Mouse (Mus musculus) thymus, postnatal 0 days (tissue): ENCODE data around the gene Chrnd. TPM values are rescaled to one million over a fixed set of nuclear protein-coding genes. Genes with fewer than 3 reads are reported as not detected.

ENCODE experiments used
- DNase-seq: peaks from one replicate; pipeline ENCODE4 v3.0.0-alpha.2; 2015; ENCODE audit warnings: low spot score
- polyA plus RNA-seq: library from polyadenylated mRNA; unstranded; fragments of >200 nt; fragmentation: Nextera tagmentation; extraction: Ambion mirVana; gene quantifications from 2 replicates; pipeline ENCODE4 v1.2.1, GENCODE M21; 2015

Gene Chrnd
- polyA plus RNA-seq, 1 experiment from 2014 or later, result 0.14 TPM

GRCm38 (mm10) chr1:87226409-87227159, 36.2 kb downstream of the Chrnd start:
- DNase-seq, result no peak

- no peak for DNase-seq
Observed at GRCm38 (mm10) chr1:87227160-87227550, 36.7 kb downstream of the Chrnd start.

DNA sequence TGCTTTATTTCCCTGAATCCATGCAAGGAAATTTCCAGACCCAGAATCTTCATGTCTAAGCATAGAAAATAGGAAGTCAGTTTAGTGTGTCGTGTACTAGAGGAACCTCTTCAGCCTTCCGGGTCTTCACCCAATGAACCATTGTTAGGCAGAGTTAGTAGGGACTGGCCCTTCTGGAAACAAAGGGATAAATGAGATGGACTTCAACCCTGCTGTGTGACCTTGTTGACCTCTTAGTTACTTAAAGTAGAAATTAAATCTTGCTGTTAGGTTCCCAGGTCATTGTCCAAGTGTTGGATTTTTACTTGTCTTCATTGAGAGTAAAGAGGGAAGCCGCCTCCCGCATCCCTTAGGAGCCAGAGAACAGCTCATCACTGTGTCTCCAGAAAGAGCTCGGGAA, 40.2 kb downstream of the Chrnd start:
- DNase-seq, result no peak

- no peak for DNase-seq
Observed at GRCm38 (mm10) chr1:87232197-87232596, 41.8 kb downstream of the Chrnd start.

- no peak for DNase-seq
Observed at GRCm38 (mm10) chr1:87239056-87239455, 48.6 kb downstream of the Chrnd start.

DNA sequence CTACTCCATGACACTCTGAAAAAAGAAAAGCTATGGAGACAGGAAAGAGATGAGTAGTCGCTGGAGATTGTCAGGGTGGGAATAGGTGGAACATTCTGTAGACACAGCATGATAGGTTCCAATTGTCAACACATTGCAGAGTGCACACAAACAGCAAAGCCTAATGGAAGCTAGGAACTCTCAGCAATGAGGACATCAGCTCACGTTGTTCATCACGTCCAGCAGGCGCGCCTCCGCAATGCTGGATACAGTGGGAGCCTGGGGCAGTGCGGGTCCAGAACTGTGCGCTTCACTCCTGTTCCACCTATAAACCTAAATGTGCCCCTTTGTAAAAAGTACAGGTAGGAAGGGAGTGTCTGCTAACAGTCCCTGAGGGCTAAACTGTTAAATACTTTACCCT, 52.6 kb downstream of the Chrnd start:
- DNase-seq, result no peak

DNA sequence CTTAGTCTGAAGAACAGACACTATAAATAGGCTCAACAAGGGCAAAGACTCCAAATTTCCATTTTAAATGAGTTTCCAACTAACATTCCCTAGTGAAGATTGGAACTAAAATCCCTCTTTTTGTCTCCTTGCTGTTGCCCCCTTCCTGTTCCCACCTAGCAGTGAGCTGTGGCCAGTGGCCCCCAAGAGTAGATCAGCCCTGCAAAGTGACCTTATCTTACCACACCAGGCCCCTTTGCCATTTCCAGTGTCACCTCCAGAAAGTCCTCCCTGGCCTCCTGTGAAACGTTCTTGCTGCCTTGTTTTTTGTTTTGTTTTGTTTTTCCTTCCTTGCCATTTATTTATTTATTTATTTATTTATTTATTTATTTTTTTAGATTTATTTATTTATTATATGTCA, 55.0 kb downstream of the Chrnd start:
- no peak for DNase-seq

GRCm38 (mm10) chr1:87245929-87246815, 55.8 kb downstream of the Chrnd start:
- DNase-seq, result peak; percentile 62

Other genes starting within 250 kb of the Chrnd start
- gene Alppl2, start 100.7 kb upstream of the Chrnd start, polyA plus RNA-seq, result 0.33 and 0.46 TPM in 2 replicates
- 0.22 and 0.28 TPM in 2 replicates for gene Alpi, start 89.0 kb upstream of the Chrnd start, polyA plus RNA-seq
- gene Akp3, start 65.6 kb upstream of the Chrnd start, polyA plus RNA-seq, result 0.26 and 0.60 TPM in 2 replicates
- 0.32 and 0.55 TPM in 2 replicates for gene Ecel1, start 34.1 kb upstream of the Chrnd start, polyA plus RNA-seq
- gene Prss56, start 7.3 kb upstream of the Chrnd start, polyA plus RNA-seq, result 0.10 and 0.36 TPM in 2 replicates
- 0.53 and 0.70 TPM in 2 replicates for gene Chrng, start 14.1 kb downstream of the Chrnd start, polyA plus RNA-seq
- gene Eif4e2, start 23.3 kb downstream of the Chrnd start, polyA plus RNA-seq, result 167 and 170 TPM in 2 replicates
- 1.2 and 1.5 TPM in 2 replicates for gene Efhd1, start 73.8 kb downstream of the Chrnd start, polyA plus RNA-seq
- 34.4 and 36.6 TPM in 2 replicates for gene Gigyf2, start 136.4 kb downstream of the Chrnd start, polyA plus RNA-seq
- 0.18 and 0.62 TPM in 2 replicates for gene Kcnj13, start 204.1 kb downstream of the Chrnd start, polyA plus RNA-seq